Mouse (Mus musculus) liver, embryonic 14.5 days (tissue): ENCODE measurements at regions not wholly inside any gene's neighbourhood (a gene's known extent, or its start where the extent isn't known, plus 50 kb on each side); places are given as distances from the start of the nearest gene placed in this dataset. TPM values are rescaled to one million over a fixed set of nuclear protein-coding genes. Genes with fewer than 3 reads are reported as not detected.
"Not testable (repeated sequence)": the region's sequence is repeated elsewhere in the genome, so short reads cannot be mapped to it uniquely, and the experiment has no call there.

Source experiments
- ATAC-seq: fragments of 200-750 bp; cut with Nextera tagmentation; 2 replicates; pipeline ENCODE4 v1.8.0; 2017; ENCODE audit warnings: moderate number of reproducible peaks, mild to moderate bottlenecking, moderate library complexity; ENCODE audit not compliant: insufficient read depth
- DNase-seq, 3 experiments: peaks; one replicate each; pipeline ENCODE4 v3.0.0-alpha.2; 2012 to 2013; ENCODE audit warnings: low read depth in 3 of 3, low spot score in 3 of 3
- H3K27ac ChIP-seq: fragments of 300-500 bp; sonication (generic); 2 replicates; pipeline ENCODE4 v1.5.1; 2014; ENCODE audit warnings: moderate library complexity, mild to moderate bottlenecking, control low read depth, inconsistent platforms
- H3K27me3 ChIP-seq: fragments of 300-500 bp; sonication (generic); 2 replicates; pipeline ENCODE4 v1.6.1; 2014; ENCODE audit warnings: mild to moderate bottlenecking, low read length, moderate library complexity; ENCODE audit not compliant: control insufficient read depth, insufficient read depth
- H3K36me3 ChIP-seq: fragments of 300-500 bp; sonication (generic); replicated peaks from 2 replicates; pipeline ENCODE4 v1.6.1; 2014; ENCODE audit warnings: low read depth; ENCODE audit not compliant: control insufficient read depth, insufficient read depth
- H3K4me1 ChIP-seq, 2 experiments: fragments of 200-500 bp in 1 of 2; fragments of 300-500 bp in 1 of 2; sonication (generic) in 1 of 2; replicated peaks; 2 replicates each; pipeline ENCODE4 v1.6.1; 2012 to 2014; ENCODE audit warnings: antibody characterized with exemption in 1 of 2, inconsistent platforms in 1 of 2, low read length in 1 of 2; ENCODE audit not compliant: control insufficient read depth in 2 of 2, insufficient read depth in 2 of 2
- H3K4me2 ChIP-seq: fragments of 300-500 bp; sonication (generic); 2 replicates; pipeline ENCODE4 v1.6.1; 2014; ENCODE audit warnings: low read depth, mild to moderate bottlenecking, control low read depth, moderate library complexity
- H3K4me3 ChIP-seq, 2 experiments: fragments of 200-500 bp in 1 of 2; fragments of 300-500 bp in 1 of 2; sonication (generic) in 1 of 2; 2 replicates each; pipeline ENCODE4 v1.5.1; 2012 to 2014; ENCODE audit warnings: low read depth in 2 of 2, low read length in 2 of 2, mild to moderate bottlenecking in 2 of 2, control low read depth in 1 of 2, inconsistent platforms in 1 of 2, moderate library complexity in 1 of 2; ENCODE audit not compliant: insufficient read depth in 1 of 2
- H3K9ac ChIP-seq: fragments of 300-500 bp; sonication (generic); replicated peaks from 2 replicates; pipeline ENCODE4 v1.6.1; 2014; ENCODE audit warnings: mild to moderate bottlenecking, control low read depth, moderate library complexity
- H3K9me3 ChIP-seq: fragments of 300-500 bp; sonication (generic); 2 replicates; pipeline ENCODE4 v1.6.1; 2016; ENCODE audit warnings: low read length, mixed read lengths; ENCODE audit not compliant: control insufficient read depth
- WGBS: fragments of 180-500 bp; shearing (Covaris S2); extraction: QIAGEN DNeasy Blood & Tissue Kit; methylation state at CpG from one replicate; pipeline ENCODE4 v1.1.7; 2014; ENCODE audit not compliant: insufficient replicate concordance; 5-methylcytosine and 5-hydroxymethylcytosine counted together
- microRNA-seq: library from miRNA; unstranded; fragments of <30 nt; microRNA quantifications from one replicate; pipeline ENCODE4, GENCODE M21; 2016

DNA sequence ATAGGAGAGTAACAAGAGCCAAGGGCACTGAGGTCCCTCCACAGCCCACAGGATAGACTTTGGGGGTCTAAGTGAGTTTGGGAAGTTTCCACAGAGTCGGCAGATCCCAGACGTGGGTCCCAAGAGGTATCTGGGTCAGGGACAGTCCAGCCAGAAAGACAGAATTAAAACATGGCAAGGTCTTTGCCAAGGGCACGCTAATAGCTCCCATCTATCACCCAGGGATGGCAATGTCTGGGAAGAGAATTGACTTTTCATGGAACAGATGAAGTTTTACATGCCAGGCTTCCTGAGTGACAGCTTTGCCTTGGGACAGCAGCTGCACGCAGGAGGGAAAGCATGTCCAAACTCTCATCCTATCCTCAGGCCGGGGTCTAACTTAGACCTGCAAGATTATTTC, 563.5 kb downstream of the Gm10330 start:
- not testable (repeated sequence) for H3K4me2 ChIP-seq, DNase-seq, H3K9me3 ChIP-seq, H3K4me3 ChIP-seq, H3K4me1 ChIP-seq, H3K27ac ChIP-seq, H3K36me3 ChIP-seq, H3K27me3 ChIP-seq, H3K9ac ChIP-seq, ATAC-seq
- 40% methylated on average over 1 of the region's 5 CpGs for WGBS

DNA sequence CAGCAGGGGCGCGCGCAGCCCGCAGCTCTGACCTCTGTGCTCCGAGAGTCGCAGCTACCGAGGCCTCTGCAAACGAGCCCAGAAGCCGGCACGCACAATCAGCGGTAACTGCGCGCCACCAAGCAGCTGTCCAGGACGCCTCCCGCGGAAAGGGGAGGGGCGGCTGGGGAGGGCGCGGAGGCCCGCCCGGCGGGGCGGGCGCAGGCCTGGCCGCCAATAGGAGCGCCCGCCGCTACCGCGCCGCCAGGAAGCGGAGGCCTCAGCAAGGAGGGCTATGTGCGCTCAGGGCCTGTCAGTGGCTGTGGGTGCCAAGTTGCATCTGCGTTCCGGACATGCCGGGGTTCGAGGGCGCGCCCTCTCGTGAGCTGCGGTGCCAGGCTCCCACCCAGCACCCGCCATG, 590.5 kb downstream of the Gm10330 start:
- H3K27ac ChIP-seq, H3K4me1 ChIP-seq, DNase-seq, H3K9ac ChIP-seq, H3K27me3 ChIP-seq, H3K36me3 ChIP-seq, H3K4me3 ChIP-seq, H3K4me2 ChIP-seq, H3K9me3 ChIP-seq, ATAC-seq: not testable (repeated sequence)
- under 1% methylated on average over 37 of the region's 42 CpGs for WGBS

DNA sequence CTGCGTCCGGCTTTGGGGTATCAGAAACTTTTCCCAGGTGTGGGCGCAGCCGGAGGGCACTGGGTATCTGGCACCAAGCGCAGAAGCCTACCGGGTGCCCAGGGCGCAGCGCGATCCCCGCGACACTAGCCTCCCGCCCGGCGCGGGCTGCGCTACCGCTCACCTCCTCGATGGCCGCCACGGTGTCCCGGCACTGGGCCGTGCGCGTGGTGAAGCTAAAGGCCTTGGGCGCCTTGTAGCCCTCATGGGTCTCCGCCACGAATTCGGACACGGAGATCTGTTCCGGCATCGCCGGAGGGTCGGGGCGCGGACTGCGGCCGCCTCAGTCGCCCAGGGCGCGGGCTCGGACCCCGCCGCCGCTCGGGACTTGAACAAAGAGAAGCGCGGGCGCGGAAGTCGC, 591.0 kb downstream of the Gm10330 start:
- WGBS: 2% methylated on average over 41 of the region's 50 CpGs
- H3K9ac ChIP-seq, H3K27ac ChIP-seq, H3K9me3 ChIP-seq, ATAC-seq, H3K27me3 ChIP-seq, H3K4me2 ChIP-seq, H3K4me1 ChIP-seq, H3K36me3 ChIP-seq, DNase-seq: not testable (repeated sequence)
- H3K4me3 ChIP-seq: 0 out of 4 replicates have a peak overlapping the region, but pooled peaks of 1 of the 2 experiments have one; percentile 6

Small RNA genes in the stretch of these regions (microRNA-seq; reads per million reads assigned to microRNA genes)
- gene Gm26140: not detected
